Mouse (Mus musculus): ENCODE measurements at regions not wholly inside any gene's neighbourhood (a gene's known extent, or its start where the extent isn't known, plus 50 kb on each side); places are given as distances from the start of the nearest gene placed in this dataset.

DNA sequence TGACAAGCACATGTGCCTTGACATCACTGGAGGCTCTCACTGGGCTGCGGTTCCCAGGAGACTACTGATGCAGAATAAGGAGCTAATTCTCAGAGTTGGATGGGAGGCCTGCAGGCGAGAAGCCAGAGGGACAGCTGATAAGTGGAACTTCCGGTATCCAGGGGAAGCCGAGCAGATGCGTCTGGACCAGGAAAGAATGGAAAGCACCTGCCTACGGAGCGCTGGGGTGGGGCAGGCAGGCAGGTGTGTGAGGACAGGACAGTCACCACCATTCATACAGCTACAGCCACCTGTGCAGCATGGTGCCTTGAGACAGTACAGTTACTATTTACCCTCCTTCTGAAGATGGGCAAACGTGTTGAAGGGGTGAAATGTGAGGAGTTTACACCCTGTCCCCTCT, 156.1 kb downstream of the Unc5cl start:
- Histone ChIP-seq H3K4me3 (ENCODE audit: insufficient read depth in 1 of 2, low read depth in 2 of 2, low read length in 2 of 2) (no peak overlapping the region), H3K9ac (replicated peaks) (no peak overlapping the region), H3K27ac (no peak overlapping the region), H3K4me1 (replicated peaks; ENCODE audit: control insufficient read depth in 2 of 2, insufficient read depth in 2 of 2, low read length in 1 of 2) (no peaks in the 10 kb centered on the region), H3K27me3 (ENCODE audit: control insufficient read depth, insufficient read depth, low read length) (no peaks in the 10 kb centered on the region), H3K9me3 (ENCODE audit: control insufficient read depth, low read length) (no peaks in the 10 kb centered on the region), H3K36me3 (replicated peaks; ENCODE audit: control insufficient read depth, insufficient read depth, low read depth) (no peaks in the 10 kb centered on the region), H3K4me2 (ENCODE audit: low read depth) (no peak overlapping the region)
- 58% methylated on average over 8 of the region's 8 CpGs for WGBS (ENCODE audit: insufficient replicate concordance)
- ATAC-seq (ENCODE audit: insufficient read depth): no peak
- no peak for DNase-seq (ENCODE audit: low read depth in 3 of 3, low spot score in 3 of 3)
- TF ChIP-seq CTCF (IDR thresholded peaks at IDR 0.05; ENCODE audit: low read depth): no peak
- no peak for TF ChIP-seq EP300 (IDR thresholded peaks at IDR 0.05; ENCODE audit: low read depth)

DNA sequence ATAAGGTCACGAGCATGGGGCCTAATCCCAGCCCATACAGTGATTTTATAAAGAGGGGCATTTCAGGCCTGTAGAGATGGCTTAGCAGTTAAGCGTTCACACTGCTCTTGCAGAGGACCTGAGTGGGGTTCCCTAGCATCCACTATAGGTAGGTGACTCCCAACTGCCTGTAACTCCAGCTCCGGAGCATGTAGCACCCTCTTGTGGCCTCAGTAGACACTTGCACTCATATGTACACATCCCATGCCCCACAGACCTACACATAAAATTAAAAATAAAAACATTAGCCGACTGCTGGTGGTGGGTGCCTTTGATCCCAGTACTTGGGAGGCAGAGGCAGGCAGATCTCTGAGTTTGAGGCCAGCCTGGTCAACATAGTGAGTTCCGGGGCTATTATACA, 158.8 kb downstream of the Unc5cl start:
- Histone ChIP-seq H3K36me3 (replicated peaks; ENCODE audit: control insufficient read depth, insufficient read depth, low read depth) (no peaks in the 10 kb centered on the region), H3K27ac (no peak overlapping the region), H3K27me3 (ENCODE audit: control insufficient read depth, insufficient read depth, low read length) (no peaks in the 10 kb centered on the region), H3K9ac (replicated peaks) (no peak overlapping the region), H3K4me1 (replicated peaks; ENCODE audit: control insufficient read depth in 2 of 2, insufficient read depth in 2 of 2, low read length in 1 of 2) (no peaks in the 10 kb centered on the region), H3K4me2 (ENCODE audit: low read depth) (no peak overlapping the region), H3K9me3 (ENCODE audit: control insufficient read depth, low read length) (no peaks in the 10 kb centered on the region), H3K4me3 (ENCODE audit: insufficient read depth in 1 of 2, low read depth in 2 of 2, low read length in 2 of 2) (no peak overlapping the region)
- 61% methylated on average over 5 of the region's 5 CpGs for WGBS (ENCODE audit: insufficient replicate concordance)
- TF ChIP-seq EP300 (IDR thresholded peaks at IDR 0.05; ENCODE audit: low read depth) (no peak), CTCF (IDR thresholded peaks at IDR 0.05; ENCODE audit: low read depth) (peak; percentile 36)
- no peak for ATAC-seq (ENCODE audit: insufficient read depth)
- DNase-seq (ENCODE audit: low read depth in 3 of 3, low spot score in 3 of 3): no peak

DNA sequence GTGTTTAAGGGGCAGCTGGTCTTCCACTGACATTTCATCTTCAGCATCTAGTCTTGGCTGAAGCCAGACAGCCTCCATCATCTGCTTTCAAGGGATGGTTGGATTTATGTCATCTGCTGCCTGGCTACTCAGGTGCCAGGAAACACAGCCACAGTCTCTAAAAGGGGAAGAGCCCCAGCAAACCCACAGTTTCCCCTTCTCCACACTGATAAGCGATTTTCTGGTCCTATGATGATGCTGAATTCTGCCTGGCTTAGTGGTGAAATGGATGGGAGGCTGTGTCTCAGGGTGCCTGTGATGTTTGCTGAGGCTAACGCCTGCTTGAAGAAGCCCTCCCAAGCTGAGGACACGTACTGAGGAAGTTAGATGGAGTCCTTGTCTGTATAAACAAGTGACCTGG, 160.5 kb downstream of the Unc5cl start:
- Histone ChIP-seq H3K36me3 (replicated peaks; ENCODE audit: control insufficient read depth, insufficient read depth, low read depth) (no peaks in the 10 kb centered on the region), H3K9ac (replicated peaks) (no peak overlapping the region), H3K9me3 (ENCODE audit: control insufficient read depth, low read length) (no peaks in the 10 kb centered on the region), H3K4me2 (ENCODE audit: low read depth) (no peak overlapping the region), H3K4me3 (ENCODE audit: insufficient read depth in 1 of 2, low read depth in 2 of 2, low read length in 2 of 2) (no peak overlapping the region), H3K4me1 (replicated peaks; ENCODE audit: control insufficient read depth in 2 of 2, insufficient read depth in 2 of 2, low read length in 1 of 2) (no peaks in the 10 kb centered on the region), H3K27me3 (ENCODE audit: control insufficient read depth, insufficient read depth, low read length) (no peaks in the 10 kb centered on the region), H3K27ac (no peak overlapping the region)
- TF ChIP-seq EP300 (IDR thresholded peaks at IDR 0.05; ENCODE audit: low read depth) (no peak), CTCF (IDR thresholded peaks at IDR 0.05; ENCODE audit: low read depth) (no peak)
- no peak for DNase-seq (ENCODE audit: low read depth in 3 of 3, low spot score in 3 of 3)
- ATAC-seq (ENCODE audit: insufficient read depth): no peak
- WGBS (ENCODE audit: insufficient replicate concordance): 5% methylated on average over 3 of the region's 3 CpGs

DNA sequence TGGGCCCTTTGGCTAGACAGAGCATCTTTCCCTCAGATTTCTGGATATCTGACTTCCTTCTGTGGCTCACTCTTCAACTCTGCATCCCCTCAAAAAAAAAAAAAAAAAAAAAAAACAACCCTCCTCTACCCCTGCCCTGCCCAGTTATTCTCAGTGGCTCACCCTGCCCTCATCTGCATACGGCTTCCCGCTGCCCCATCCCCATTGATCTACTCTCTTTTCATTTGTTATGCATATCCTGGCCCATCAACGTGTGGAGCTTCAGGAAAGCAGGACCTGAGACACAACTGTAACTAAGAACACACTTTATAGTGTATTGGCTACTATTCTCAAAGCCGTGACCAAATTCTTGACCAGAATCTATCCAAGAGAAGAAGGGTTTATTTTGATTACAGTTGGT, 161.5 kb downstream of the Unc5cl start:
- no peak for DNase-seq (ENCODE audit: low read depth in 3 of 3, low spot score in 3 of 3)
- H3K4me2 ChIP-seq (ENCODE audit: low read depth): no peak overlapping the region
- H3K36me3 ChIP-seq (replicated peaks; ENCODE audit: control insufficient read depth, insufficient read depth, low read depth): no peaks in the 10 kb centered on the region
- WGBS (ENCODE audit: insufficient replicate concordance): 35% methylated on average over 4 of the region's 4 CpGs
- H3K4me1 ChIP-seq (replicated peaks; ENCODE audit: control insufficient read depth in 2 of 2, insufficient read depth in 2 of 2, low read length in 1 of 2): no peaks in the 10 kb centered on the region
- H3K9ac ChIP-seq (replicated peaks): no peak overlapping the region
- no peaks in the 10 kb centered on the region for H3K9me3 ChIP-seq (ENCODE audit: control insufficient read depth, low read length)
- no peaks in the 10 kb centered on the region for H3K27me3 ChIP-seq (ENCODE audit: control insufficient read depth, insufficient read depth, low read length)
- H3K4me3 ChIP-seq (ENCODE audit: insufficient read depth in 1 of 2, low read depth in 2 of 2, low read length in 2 of 2): no peak overlapping the region
- no peak for ATAC-seq (ENCODE audit: insufficient read depth)
- TF ChIP-seq CTCF (IDR thresholded peaks at IDR 0.05; ENCODE audit: low read depth): no peak
- TF ChIP-seq EP300 (IDR thresholded peaks at IDR 0.05; ENCODE audit: low read depth): no peak
- H3K27ac ChIP-seq: no peak overlapping the region

DNA sequence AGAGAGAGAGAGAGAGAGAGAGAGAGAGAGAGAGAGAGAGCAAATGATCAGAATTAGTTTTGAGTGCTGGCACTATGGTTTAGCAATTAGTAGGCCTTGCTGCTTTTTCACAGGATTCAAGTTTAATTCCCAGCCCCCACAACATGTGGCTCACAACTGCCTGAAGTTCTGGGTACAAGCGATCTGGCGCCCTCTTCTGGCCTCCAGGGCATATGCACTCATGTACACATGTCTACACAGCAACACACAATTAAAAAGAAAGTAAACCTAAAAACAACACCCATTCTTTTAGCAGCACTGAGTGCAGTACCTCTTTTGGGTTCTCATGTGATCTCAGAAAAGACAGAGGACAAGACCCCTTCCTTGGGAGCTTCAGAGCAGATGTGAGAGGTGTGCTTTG, 166.2 kb downstream of the Unc5cl start:
- H3K27me3 ChIP-seq (ENCODE audit: control insufficient read depth, insufficient read depth, low read length): no peaks in the 10 kb centered on the region
- no peak overlapping the region for H3K4me2 ChIP-seq (ENCODE audit: low read depth)
- TF ChIP-seq EP300 (IDR thresholded peaks at IDR 0.05; ENCODE audit: low read depth): no peak
- peak; percentile 34 for TF ChIP-seq CTCF (IDR thresholded peaks at IDR 0.05; ENCODE audit: low read depth)
- no peak overlapping the region for H3K9ac ChIP-seq (replicated peaks)
- DNase-seq (ENCODE audit: low read depth in 3 of 3, low spot score in 3 of 3) (no peak), ATAC-seq (ENCODE audit: insufficient read depth) (no peak)
- H3K4me3 ChIP-seq (ENCODE audit: insufficient read depth in 1 of 2, low read depth in 2 of 2, low read length in 2 of 2): no peak overlapping the region
- no peaks in the 10 kb centered on the region for H3K36me3 ChIP-seq (replicated peaks; ENCODE audit: control insufficient read depth, insufficient read depth, low read depth)
- H3K4me1 ChIP-seq (replicated peaks; ENCODE audit: control insufficient read depth in 2 of 2, insufficient read depth in 2 of 2, low read length in 1 of 2): no peaks in the 10 kb centered on the region
- H3K9me3 ChIP-seq (ENCODE audit: control insufficient read depth, low read length): no peaks in the 10 kb centered on the region
- no peak overlapping the region for H3K27ac ChIP-seq
- 41% methylated on average over 2 of the region's 2 CpGs for WGBS (ENCODE audit: insufficient replicate concordance)

Data from liver, embryonic 14.5 days (tissue).